Mouse (Mus musculus) liver, adult 2 months (tissue): Measurements from ENCODE around the gene Pkp3.

ENCODE experiments used
- CTCF ChIP-seq: fragments of 200-500 bp; IDR thresholded peaks from 2 replicates; pipeline ENCODE4 v1.5.1; 2011; ENCODE audit warnings: low read depth, low read length, control low read depth
- POLR2A ChIP-seq: fragments of 200-500 bp; IDR thresholded peaks from 2 replicates; pipeline ENCODE4 v1.6.1; 2011; ENCODE audit warnings: low read length, control low read depth; ENCODE audit not compliant: insufficient read depth; ENCODE audit errors: extremely low read depth

DNA sequence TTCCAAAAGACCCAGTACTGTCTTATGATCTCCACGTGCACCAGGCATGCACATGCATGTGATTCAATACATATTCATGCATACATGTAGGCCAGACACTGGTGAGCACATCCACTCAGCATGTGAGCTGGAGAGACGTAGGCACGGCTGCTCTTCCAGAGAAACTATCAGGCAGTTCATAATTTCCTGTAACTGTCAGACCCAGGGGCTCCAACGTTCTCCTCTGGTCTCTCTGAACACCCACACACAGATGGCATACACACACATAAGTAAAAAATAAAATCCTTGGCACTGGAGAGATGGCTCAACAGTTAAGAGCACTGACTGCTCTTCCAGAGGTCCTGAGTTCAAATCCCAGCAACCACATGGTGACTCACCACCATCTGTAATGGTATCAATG lies 4.2 kb upstream of the Pkp3 start:
- no peak for TF ChIP-seq CTCF
- no peak for TF ChIP-seq POLR2A
